Mouse (Mus musculus) brain, embryonic 14.5 days (tissue): ENCODE data around the gene Rhog. TPM values are rescaled to one million over a fixed set of nuclear protein-coding genes. Genes with fewer than 3 reads are reported as not detected.

ENCODE experiments used
- DNase-seq: peaks from one replicate; pipeline ENCODE4 v3.0.0-alpha.2; 2011; ENCODE audit warnings: low read depth
- CTCF ChIP-seq: fragments of 200-500 bp; IDR thresholded peaks from 2 replicates; pipeline ENCODE4 v1.5.1; 2012; ENCODE audit warnings: inconsistent platforms, mild to moderate bottlenecking, moderate library complexity, borderline replicate concordance; ENCODE audit not compliant: insufficient read depth, insufficient read length; ENCODE audit errors: extremely low read depth
- POLR2A ChIP-seq: fragments of 200-500 bp; IDR thresholded peaks from 2 replicates; pipeline ENCODE4 v1.6.1; 2012; ENCODE audit warnings: mild to moderate bottlenecking, inconsistent platforms, borderline replicate concordance; ENCODE audit not compliant: poor library complexity, insufficient read depth, insufficient read length, severe bottlenecking; ENCODE audit errors: extremely low read depth
- polyA plus RNA-seq: library from polyadenylated mRNA; depleted of rRNA; stranded (reverse); fragments of >200 nt; gene quantifications from 2 replicates; pipeline ENCODE4 v1.2.3, GENCODE M21; 2012

The Rhog gene
- polyA plus RNA-seq, 1 experiment: 18.0 TPM

- DNase-seq: peak; percentile 55
Observed at GRCm38 (mm10) chr7:102249531-102249895, 6.3 kb downstream of the Rhog start.

GRCm38 (mm10) chr7:102248691-102249404 lies 7.0 kb downstream of the Rhog start:
- no peak for DNase-seq
- no peak for TF ChIP-seq CTCF
- TF ChIP-seq POLR2A: no peak

More at GRCm38 (mm10) chr7:102249531-102249895, 6.3 kb downstream of the Rhog start:
- TF ChIP-seq CTCF (no peak), POLR2A (no peak)

- no peak for DNase-seq
Observed at GRCm38 (mm10) chr7:102246956-102247797, 8.7 kb downstream of the Rhog start.

GRCm38 (mm10) chr7:102246265-102246664 lies 9.6 kb downstream of the Rhog start:
- DNase-seq: no peak
- TF ChIP-seq CTCF: no peak
- TF ChIP-seq POLR2A: no peak

More at GRCm38 (mm10) chr7:102246956-102247797, 8.7 kb downstream of the Rhog start:
- TF ChIP-seq POLR2A: no peak
- no peak for TF ChIP-seq CTCF

- DNase-seq: peak; percentile 26
Observed at GRCm38 (mm10) chr7:102245775-102246174, 10.1 kb downstream of the Rhog start.

GRCm38 (mm10) chr7:102244782-102245535 lies 10.9 kb downstream of the Rhog start:
- DNase-seq: no peak
- no peak for TF ChIP-seq CTCF
- TF ChIP-seq POLR2A: no peak

More at GRCm38 (mm10) chr7:102245775-102246174, 10.1 kb downstream of the Rhog start:
- TF ChIP-seq POLR2A (no peak), CTCF (no peak)

GRCm38 (mm10) chr7:102243870-102244269 lies 12.0 kb downstream of the Rhog start:
- DNase-seq: no peak
- TF ChIP-seq POLR2A (no peak), CTCF (no peak)

- no peak for DNase-seq
- TF ChIP-seq CTCF: no peak
- TF ChIP-seq POLR2A: no peak
Observed at GRCm38 (mm10) chr7:102242917-102243316, 12.9 kb downstream of the Rhog start.

GRCm38 (mm10) chr7:102242371-102242770 lies 13.5 kb downstream of the Rhog start:
- DNase-seq: no peak
- TF ChIP-seq CTCF: no peak
- no peak for TF ChIP-seq POLR2A

- no peak for TF ChIP-seq POLR2A
- TF ChIP-seq CTCF: no peak
- no peak for DNase-seq
Observed at GRCm38 (mm10) chr7:102239591-102239990, 16.3 kb downstream of the Rhog start.
